Mouse (Mus musculus): ENCODE data around the gene Ces5a. TPM values are rescaled to one million over a fixed set of nuclear protein-coding genes. Genes with fewer than 3 reads are reported as not detected.

The Ces5a gene
- not detected for polyA plus RNA-seq (2017; shearing (Covaris generic))

DNA sequence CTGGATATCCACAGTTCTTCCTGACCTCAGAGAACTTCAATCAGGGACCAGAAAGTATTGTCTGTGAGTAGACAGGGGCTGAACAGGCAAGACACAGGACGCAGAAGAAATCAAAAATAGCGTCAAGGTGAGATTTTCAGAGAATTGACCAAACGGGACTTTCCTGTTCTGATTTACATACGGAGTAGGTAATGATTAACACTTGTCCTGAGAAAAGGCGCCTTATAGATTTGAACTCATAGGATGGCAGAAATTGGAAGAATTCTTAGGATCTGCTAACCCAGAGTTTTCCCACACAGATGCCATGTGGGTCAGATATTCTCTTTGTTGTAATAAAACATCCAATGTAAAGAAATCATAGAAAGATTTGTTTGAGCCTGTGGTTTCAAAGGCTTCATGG, at the start of gene Ces5a:
TSS of gene Ces5a (minus strand) at position 101 of the 400 bp plus-strand sequence.

Other genes with a start within 250 kb of the Ces5a start
- gene Ces1g, start 198.5 kb downstream of the Ces5a start, polyA plus RNA-seq (2017; shearing (Covaris generic)) = not detected
- not detected for gene Ces1h, start 156.1 kb downstream of the Ces5a start, polyA plus RNA-seq (2017; shearing (Covaris generic))

Data from inflammation-experienced regulatory T-cells, adult 16 weeks (primary cell).